Mouse (Mus musculus): ENCODE data around the gene Cpn2. TPM values are rescaled to one million over a fixed set of nuclear protein-coding genes. Genes with fewer than 3 reads are reported as not detected.

Gene Cpn2
- total and polyA plus RNA-seq, 3 experiments, result not detected

DNA sequence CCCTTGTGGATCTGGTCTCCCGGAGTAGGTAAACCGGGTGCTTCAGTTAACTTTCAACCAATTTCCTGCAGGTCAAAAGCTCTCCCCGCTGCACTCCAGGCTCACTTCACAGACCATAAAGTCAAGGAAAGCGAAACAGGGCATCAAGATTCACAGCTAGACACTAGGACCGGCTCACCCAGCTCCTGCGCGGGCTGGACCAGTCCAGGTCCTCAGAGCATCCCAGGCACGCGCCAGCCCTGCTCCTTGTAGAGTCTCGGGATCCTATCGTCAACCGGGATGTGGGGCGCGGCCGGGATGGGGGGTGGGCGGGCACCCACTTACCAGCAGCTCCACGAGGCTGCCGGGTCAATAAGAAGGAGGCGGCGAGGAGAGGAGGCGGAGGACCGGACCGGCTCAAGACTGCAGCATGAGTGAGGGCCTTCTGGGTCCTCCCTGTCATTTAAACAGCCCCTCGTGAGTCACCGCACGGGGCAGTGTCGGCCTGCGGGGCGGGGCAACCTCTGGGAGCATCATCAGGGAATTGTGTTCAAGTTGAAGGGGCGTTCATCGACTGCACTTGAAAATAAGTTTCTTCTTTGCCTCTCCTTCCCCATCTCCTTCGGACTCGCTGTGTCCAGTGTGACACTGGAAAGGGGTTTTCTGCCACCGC is 15.7 kb upstream of the Cpn2 start, which contains the start of gene Lrrc15:
Gene Lrrc15 (minus strand): TSS at position 413 of the 652 bp plus-strand sequence.
- TF ChIP-seq SIN3A (IDR thresholded peaks at IDR 0.05; ENCODE audit: low read length), result no peak
- peak in 1 of 2 experiments; percentile 17; a peak in 2 of 4 replicates for TF ChIP-seq CTCF (conservative IDR thresholded peaks at IDR 0.05 in 1 of 2, IDR thresholded peaks at IDR 0.05 in 1 of 2; ENCODE audit: low read depth in 2 of 2, low read length in 2 of 2)
- Histone ChIP-seq H3K9me3 (replicated peaks; ENCODE audit: low read length) (no peaks in the 10 kb centered on the region), H3K4me1 (ENCODE audit: control insufficient read depth in 1 of 2, insufficient read depth in 2 of 2) (peaks cover 5 to 39% of the 10 kb centered on the region in 2 experiments; a peak in 2 of 4 replicates), H3K36me3 (replicated peaks in 1 of 2; ENCODE audit: control insufficient read depth in 1 of 2, insufficient read depth in 1 of 2, low read length in 1 of 2) (no peaks in the 10 kb centered on the region), H3K4me3 (replicated peaks in 1 of 3; ENCODE audit: low read depth in 2 of 3, low read length in 2 of 3, poor library complexity in 1 of 3) (no peak within 1 kb of the TSS), H3K9ac (ENCODE audit: insufficient read depth, low read depth) (no peak within 1 kb of the TSS), H3K79me2 (replicated peaks; ENCODE audit: control insufficient read depth, extremely low read depth, insufficient read depth, poor library complexity, severe bottlenecking) (no peaks in the 10 kb centered on the region), H3K4me2 (ENCODE audit: insufficient read depth, low read depth, poor library complexity, severe bottlenecking) (peak within 1 kb of the TSS; percentile 88), H3K27me3 (replicated peaks) (peaks cover 15% of the 10 kb centered on the region), H3K27ac (ENCODE audit: insufficient read depth, low read depth) (no peak within 1 kb of the TSS)
- DNase-seq (ENCODE audit: extremely low read depth), result no peak
- in situ Hi-C loops (cut with MboI; ENCODE audit: low pct_ligation_motif_present, low pct_unique_long_range_greater_than_20kb, low sequenced_read_pairs), result no loop called here
- dilution Hi-C loops (cut with MboI; ENCODE audit: extremely low pct_ligation_motif_present, extremely low pct_unique_long_range_greater_than_20kb, low sequenced_read_pairs), result no loop called here

- peaks cover 5% of the 10 kb centered on the region for H3K27me3 ChIP-seq (replicated peaks)
- in situ Hi-C loops (cut with MboI; ENCODE audit: low pct_ligation_motif_present, low pct_unique_long_range_greater_than_20kb, low sequenced_read_pairs), result no loop called here
- no peaks in the 10 kb centered on the region for H3K79me2 ChIP-seq (replicated peaks; ENCODE audit: control insufficient read depth, extremely low read depth, insufficient read depth, poor library complexity, severe bottlenecking)
- DNase-seq (ENCODE audit: extremely low read depth), result no peak
- H3K4me2 ChIP-seq (ENCODE audit: insufficient read depth, low read depth, poor library complexity, severe bottlenecking), result no peak overlapping the region
- H3K9me3 ChIP-seq (replicated peaks; ENCODE audit: low read length), result no peaks in the 10 kb centered on the region
- dilution Hi-C loops (cut with MboI; ENCODE audit: extremely low pct_ligation_motif_present, extremely low pct_unique_long_range_greater_than_20kb, low sequenced_read_pairs), result no loop called here
- H3K9ac ChIP-seq (ENCODE audit: insufficient read depth, low read depth), result no peak overlapping the region
- no peak overlapping the region for H3K4me3 ChIP-seq (replicated peaks in 1 of 3; ENCODE audit: low read depth in 2 of 3, low read length in 2 of 3, poor library complexity in 1 of 3)
- TF ChIP-seq CHD2 (IDR thresholded peaks at IDR 0.05; ENCODE audit: low read length), result 0 out of 2 replicates have a peak, but pooled peaks have one; percentile 13
- no peak for TF ChIP-seq RCOR1 (conservative IDR thresholded peaks at IDR 0.05; ENCODE audit: low read depth, low read length)
- no peak overlapping the region for H3K27ac ChIP-seq (ENCODE audit: insufficient read depth, low read depth)
- H3K4me1 ChIP-seq (ENCODE audit: control insufficient read depth in 1 of 2, insufficient read depth in 2 of 2), result peaks cover 5 to 44% of the 10 kb centered on the region in 2 experiments; a peak in 2 of 4 replicates
- no peaks in the 10 kb centered on the region for H3K36me3 ChIP-seq (replicated peaks in 1 of 2; ENCODE audit: control insufficient read depth in 1 of 2, insufficient read depth in 1 of 2, low read length in 1 of 2)
Measured at GRCm38 (mm10) chr16:30280676-30281297, 13.5 kb upstream of the Cpn2 start.

DNA sequence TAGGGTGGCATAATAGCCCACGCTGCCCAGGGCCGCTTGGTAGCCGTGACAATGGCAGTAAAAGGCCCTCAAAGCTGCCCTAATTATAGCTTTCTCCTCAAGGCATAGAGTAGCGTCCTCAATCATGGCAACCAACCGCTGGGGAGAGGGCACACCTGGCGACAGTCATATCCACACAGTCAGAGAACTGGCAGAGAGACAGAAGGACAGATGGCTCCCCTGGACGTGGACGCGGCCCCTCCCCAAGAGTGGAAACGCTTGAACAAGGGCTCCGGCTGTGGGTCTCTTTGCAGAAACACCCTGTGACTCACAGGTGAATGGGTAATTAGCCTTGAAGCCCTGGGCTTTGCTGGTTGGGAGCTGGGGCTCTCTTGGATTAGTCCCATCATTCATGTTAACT is 11.1 kb upstream of the Cpn2 start:
- no peak overlapping the region for H3K27ac ChIP-seq (ENCODE audit: insufficient read depth, low read depth)
- H3K9ac ChIP-seq (ENCODE audit: insufficient read depth, low read depth), result no peak overlapping the region
- no peaks in the 10 kb centered on the region for H3K9me3 ChIP-seq (replicated peaks; ENCODE audit: low read length)
- in situ Hi-C loops (cut with MboI; ENCODE audit: low pct_ligation_motif_present, low pct_unique_long_range_greater_than_20kb, low sequenced_read_pairs) (no loop called here), dilution Hi-C loops (cut with MboI; ENCODE audit: extremely low pct_ligation_motif_present, extremely low pct_unique_long_range_greater_than_20kb, low sequenced_read_pairs) (no loop called here)
- no peak overlapping the region for H3K4me2 ChIP-seq (ENCODE audit: insufficient read depth, low read depth, poor library complexity, severe bottlenecking)
- no peak for TF ChIP-seq MYC (IDR thresholded peaks at IDR 0.05; ENCODE audit: low read depth, low read length)
- no peak for TF ChIP-seq POLR2A (IDR thresholded peaks at IDR 0.05; ENCODE audit: low read depth, low read length)
- TF ChIP-seq CHD2 (IDR thresholded peaks at IDR 0.05; ENCODE audit: low read length), result no peak
- no peak for TF ChIP-seq PAX5 (IDR thresholded peaks at IDR 0.05; ENCODE audit: low read length)
- TF ChIP-seq SIN3A (IDR thresholded peaks at IDR 0.05; ENCODE audit: low read length), result no peak
- no peak for TF ChIP-seq CHD1 (IDR thresholded peaks at IDR 0.05; ENCODE audit: low read depth, low read length)
- TF ChIP-seq MXI1 (IDR thresholded peaks at IDR 0.05; ENCODE audit: low read depth, low read length), result no peak
- TF ChIP-seq MEF2A (IDR thresholded peaks at IDR 0.05; ENCODE audit: borderline replicate concordance, low read depth, low read length), result no peak
- TF ChIP-seq USF1 (IDR thresholded peaks at IDR 0.05; ENCODE audit: low read depth, low read length), result no peak
- TF ChIP-seq IRF4 (IDR thresholded peaks at IDR 0.05; ENCODE audit: low read depth, low read length), result no peak
- TF ChIP-seq POLR2AphosphoS2 (IDR thresholded peaks at IDR 0.05; ENCODE audit: low read depth, low read length), result no peak
- TF ChIP-seq EP300 (IDR thresholded peaks at IDR 0.05; ENCODE audit: low read length), result no peak
- TF ChIP-seq RAD21 (IDR thresholded peaks at IDR 0.05; ENCODE audit: low read depth, low read length), result no peak
- TF ChIP-seq TBP (conservative IDR thresholded peaks at IDR 0.05; ENCODE audit: low read depth, low read length), result no peak
- no peak for TF ChIP-seq ZC3H11A (IDR thresholded peaks at IDR 0.05; ENCODE audit: low read depth, low read length)
- DNase-seq (ENCODE audit: extremely low read depth), result no peak
- H3K79me2 ChIP-seq (replicated peaks; ENCODE audit: control insufficient read depth, extremely low read depth, insufficient read depth, poor library complexity, severe bottlenecking), result no peaks in the 10 kb centered on the region
- no peak overlapping the region for H3K4me3 ChIP-seq (replicated peaks in 1 of 3; ENCODE audit: low read depth in 2 of 3, low read length in 2 of 3, poor library complexity in 1 of 3)
- peaks cover 5 to 39% of the 10 kb centered on the region in 2 experiments; a peak in 2 of 4 replicates for H3K4me1 ChIP-seq (ENCODE audit: control insufficient read depth in 1 of 2, insufficient read depth in 2 of 2)
- H3K27me3 ChIP-seq (replicated peaks), result peaks cover 2% of the 10 kb centered on the region
- no peaks in the 10 kb centered on the region for H3K36me3 ChIP-seq (replicated peaks in 1 of 2; ENCODE audit: control insufficient read depth in 1 of 2, insufficient read depth in 1 of 2, low read length in 1 of 2)
